Mouse (Mus musculus) embryonic facial prominence, embryonic 13.5 days (tissue): ENCODE measurements around the gene Majin. TPM values are rescaled to one million over a fixed set of nuclear protein-coding genes. Genes with fewer than 3 reads are reported as not detected.

ENCODE experiments used
- ATAC-seq: fragments of 200-750 bp; cut with Nextera tagmentation; 2 replicates; pipeline ENCODE4 v1.8.0; 2017; ENCODE audit warnings: low read depth; ENCODE audit not compliant: insufficient number of reproducible peaks, insufficient read depth, low FRiP score, low TSS enrichment
- H3K27ac ChIP-seq: fragments of 300-500 bp; sonication (generic); 2 replicates; pipeline ENCODE4 v1.5.1; 2015; ENCODE audit warnings: moderate library complexity, mild to moderate bottlenecking, inconsistent platforms
- H3K27me3 ChIP-seq: fragments of 300-500 bp; sonication (generic); 2 replicates; pipeline ENCODE4 v1.6.1; 2015; ENCODE audit warnings: mild to moderate bottlenecking, inconsistent platforms
- H3K36me3 ChIP-seq: fragments of 300-500 bp; sonication (generic); 2 replicates; pipeline ENCODE4 v1.6.1; 2015; ENCODE audit warnings: mild to moderate bottlenecking, inconsistent platforms
- H3K4me1 ChIP-seq: fragments of 300-500 bp; sonication (generic); 2 replicates; pipeline ENCODE4 v1.6.1; 2015; ENCODE audit warnings: inconsistent platforms
- H3K4me2 ChIP-seq: fragments of 300-500 bp; sonication (generic); 2 replicates; pipeline ENCODE4 v1.6.1; 2015; ENCODE audit warnings: moderate library complexity, mild to moderate bottlenecking, inconsistent platforms
- H3K4me3 ChIP-seq: fragments of 300-500 bp; sonication (generic); 2 replicates; pipeline ENCODE4 v1.5.1; 2015; ENCODE audit warnings: mild to moderate bottlenecking, inconsistent platforms
- H3K9ac ChIP-seq: fragments of 300-500 bp; sonication (generic); 2 replicates; pipeline ENCODE4 v1.6.1; 2015; ENCODE audit warnings: mild to moderate bottlenecking, inconsistent platforms
- H3K9me3 ChIP-seq: fragments of 300-500 bp; sonication (generic); 2 replicates; pipeline ENCODE4 v1.6.1; 2016; ENCODE audit warnings: inconsistent platforms
- WGBS: fragments of 180-500 bp; shearing (Covaris S2); methylation state at CpG from one replicate; pipeline ENCODE4 v1.1.7; 2015; ENCODE audit warnings: mixed read lengths; 5-methylcytosine and 5-hydroxymethylcytosine counted together
- polyA plus RNA-seq: library from polyadenylated mRNA; unstranded; fragments of >200 nt; fragmentation: Nextera tagmentation; extraction: Ambion mirVana; gene quantifications from 2 replicates; pipeline ENCODE4 v1.2.1, GENCODE M21; 2015

Majin gene
- polyA plus RNA-seq, 1 experiment from 2014 or later: not detected

DNA sequence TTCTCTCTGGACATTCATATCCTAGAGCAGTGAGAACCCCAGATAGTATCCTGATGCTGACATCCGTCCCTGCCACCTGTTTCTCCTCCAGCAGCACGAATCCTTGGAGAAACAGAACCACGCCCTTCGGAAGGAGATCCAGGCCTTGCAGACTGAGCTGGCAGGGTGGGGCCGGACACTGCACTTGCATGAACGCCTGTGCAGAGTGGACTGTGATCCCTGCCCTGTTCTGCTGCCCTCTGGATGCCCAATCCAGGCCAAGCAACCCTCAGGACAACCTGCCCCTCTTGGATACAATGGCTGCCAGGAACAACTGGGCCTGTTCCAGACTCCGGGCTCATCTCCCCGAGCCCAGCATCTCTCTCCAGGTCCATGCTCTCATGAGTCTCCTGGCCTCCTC lies 13.0 kb upstream of the Majin start:
- H3K27me3 ChIP-seq: no peaks in the 10 kb centered on the region
- no peak overlapping the region for H3K27ac ChIP-seq
- 80% methylated on average over 8 of the region's 8 CpGs for WGBS
- no peak for ATAC-seq
- H3K9me3 ChIP-seq: no peaks in the 10 kb centered on the region
- H3K4me1 ChIP-seq: no peaks in the 10 kb centered on the region
- H3K36me3 ChIP-seq: no peaks in the 10 kb centered on the region
- no peak overlapping the region for H3K9ac ChIP-seq
- H3K4me3 ChIP-seq: no peak overlapping the region
- H3K4me2 ChIP-seq: no peak overlapping the region

DNA sequence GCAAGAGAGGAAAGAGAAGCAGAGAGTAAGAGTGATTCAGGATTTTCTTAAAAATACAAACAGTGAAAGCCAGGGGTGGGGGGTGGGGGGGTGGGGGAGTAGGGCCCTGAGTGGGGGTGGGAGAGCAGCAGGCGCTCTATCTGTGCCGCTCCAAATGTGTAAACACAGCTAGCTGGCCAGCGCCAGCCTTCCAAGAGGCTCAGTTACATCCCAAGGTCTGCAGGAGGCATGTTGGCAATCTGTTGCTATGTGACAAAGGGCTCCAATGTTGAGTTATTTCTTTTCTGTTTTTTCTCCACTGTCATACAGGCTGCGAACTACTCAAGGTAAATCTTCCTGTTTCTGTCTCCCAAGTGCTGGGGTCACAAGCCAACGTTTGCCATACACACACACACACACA lies 9.4 kb upstream of the Majin start:
- no peak for ATAC-seq
- H3K27ac ChIP-seq: no peak overlapping the region
- H3K4me3 ChIP-seq: no peak overlapping the region
- H3K4me2 ChIP-seq: no peak overlapping the region
- no peaks in the 10 kb centered on the region for H3K4me1 ChIP-seq
- H3K36me3 ChIP-seq: no peaks in the 10 kb centered on the region
- no peaks in the 10 kb centered on the region for H3K9me3 ChIP-seq
- H3K27me3 ChIP-seq: no peaks in the 10 kb centered on the region
- WGBS: 40% methylated on average over 5 of the region's 5 CpGs
- no peak overlapping the region for H3K9ac ChIP-seq

DNA sequence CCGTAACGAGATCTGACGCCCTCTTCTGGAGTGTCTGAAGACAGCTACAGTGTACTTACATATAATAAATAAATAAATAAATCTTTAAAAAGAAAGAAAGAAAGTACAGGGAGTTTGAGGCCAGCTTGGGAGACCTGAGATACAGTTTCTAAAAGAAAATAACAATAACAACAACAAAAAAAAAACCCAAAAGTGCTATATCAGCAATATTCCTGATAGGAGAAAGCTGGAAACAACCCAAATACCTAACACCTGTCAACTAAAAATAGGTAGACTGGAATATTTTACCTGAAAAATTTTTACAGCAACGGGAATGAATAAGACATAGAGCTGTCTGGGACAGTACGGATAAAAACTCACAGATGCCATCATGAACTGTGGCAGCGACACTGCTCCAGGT lies 5.4 kb upstream of the Majin start:
- H3K27me3 ChIP-seq: no peaks in the 10 kb centered on the region
- H3K27ac ChIP-seq: no peak overlapping the region
- no peak for ATAC-seq
- no peak overlapping the region for H3K4me2 ChIP-seq
- no peak overlapping the region for H3K4me3 ChIP-seq
- H3K9me3 ChIP-seq: no peaks in the 10 kb centered on the region
- no peaks in the 10 kb centered on the region for H3K4me1 ChIP-seq
- H3K9ac ChIP-seq: no peak overlapping the region
- no peaks in the 10 kb centered on the region for H3K36me3 ChIP-seq
- 85% methylated on average over 6 of the region's 6 CpGs for WGBS

DNA sequence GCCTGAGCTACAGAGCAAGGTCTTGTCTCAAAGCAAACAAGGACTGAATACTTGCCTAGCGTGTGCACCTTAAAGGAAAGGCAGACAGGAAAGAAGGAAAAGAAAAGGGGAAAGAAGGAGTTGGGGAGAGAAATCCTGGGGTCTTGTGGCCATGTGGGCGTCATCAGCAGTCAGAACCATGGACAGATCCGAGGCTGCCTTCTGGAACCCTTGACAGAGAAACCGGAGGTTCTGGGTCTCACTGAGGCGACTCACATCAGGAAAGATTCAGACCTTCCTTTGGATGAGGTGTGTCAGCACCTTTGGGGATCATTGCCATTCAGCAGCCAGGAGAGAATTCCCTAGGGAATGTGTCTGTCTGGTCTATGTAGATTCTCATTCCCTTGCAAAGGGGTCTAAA lies 2.6 kb upstream of the Majin start:
- Histone ChIP-seq H3K4me1 (no peaks in the 10 kb centered on the region), H3K9ac (no peak overlapping the region), H3K4me2 (no peak overlapping the region), H3K27ac (no peak overlapping the region), H3K9me3 (no peaks in the 10 kb centered on the region), H3K36me3 (no peaks in the 10 kb centered on the region), H3K4me3 (no peak overlapping the region), H3K27me3 (no peaks in the 10 kb centered on the region)
- ATAC-seq: no peak
- 16% methylated on average over 5 of the region's 5 CpGs for WGBS

DNA sequence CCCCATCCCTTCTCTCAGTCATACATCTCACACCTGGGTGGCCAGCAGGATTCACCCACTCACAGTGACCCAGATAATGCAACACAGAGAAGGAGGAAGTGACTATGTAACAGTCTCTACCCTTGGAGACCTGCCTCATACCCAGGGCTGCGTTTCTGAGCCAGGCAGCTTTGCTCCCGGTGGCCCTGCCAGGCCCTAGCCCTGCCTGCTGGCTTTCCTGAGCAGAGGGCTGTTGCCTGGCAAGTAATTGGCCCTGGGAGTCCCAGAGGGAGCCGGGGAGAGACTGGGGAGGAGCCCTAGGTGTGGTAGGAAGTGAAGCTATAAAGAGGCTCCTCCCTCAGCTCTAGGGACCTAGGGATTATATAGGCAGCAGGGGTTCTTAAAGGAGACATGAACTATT lies 1.7 kb upstream of the Majin start:
- Histone ChIP-seq H3K9me3 (no peaks in the 10 kb centered on the region), H3K4me3 (no peak overlapping the region), H3K4me2 (no peak overlapping the region), H3K9ac (no peak overlapping the region), H3K27me3 (no peaks in the 10 kb centered on the region), H3K36me3 (no peaks in the 10 kb centered on the region), H3K4me1 (no peaks in the 10 kb centered on the region), H3K27ac (no peak overlapping the region)
- no peak for ATAC-seq
- WGBS: 11% methylated on average over 3 of the region's 3 CpGs

DNA sequence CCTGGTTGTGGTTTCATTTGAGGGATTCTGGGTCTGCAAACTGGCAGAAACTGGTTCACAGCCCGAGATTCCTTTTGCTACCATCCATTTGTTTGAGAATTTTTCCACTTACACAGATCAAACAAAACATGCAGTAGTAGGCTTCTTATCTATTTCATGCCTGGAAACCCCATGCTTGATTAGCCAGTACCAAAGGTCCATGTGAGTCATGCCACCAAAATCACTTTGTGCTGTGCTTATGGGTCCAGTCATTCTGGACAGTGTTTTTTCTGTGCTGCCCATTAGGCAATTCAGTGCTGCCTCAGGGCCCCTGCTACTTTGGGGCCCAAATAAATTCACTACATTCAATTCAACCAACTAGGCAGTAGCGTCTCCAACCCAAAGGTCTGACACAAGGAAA lies 20.1 kb downstream of the Majin start:
- Histone ChIP-seq H3K27ac (no peak overlapping the region), H3K4me2 (no peak overlapping the region), H3K36me3 (no peaks in the 10 kb centered on the region), H3K27me3 (no peaks in the 10 kb centered on the region), H3K4me3 (no peak overlapping the region), H3K9ac (no peak overlapping the region), H3K9me3 (no peaks in the 10 kb centered on the region), H3K4me1 (no peaks in the 10 kb centered on the region)
- 76% methylated on average over 2 of the region's 2 CpGs for WGBS
- no peak for ATAC-seq

DNA sequence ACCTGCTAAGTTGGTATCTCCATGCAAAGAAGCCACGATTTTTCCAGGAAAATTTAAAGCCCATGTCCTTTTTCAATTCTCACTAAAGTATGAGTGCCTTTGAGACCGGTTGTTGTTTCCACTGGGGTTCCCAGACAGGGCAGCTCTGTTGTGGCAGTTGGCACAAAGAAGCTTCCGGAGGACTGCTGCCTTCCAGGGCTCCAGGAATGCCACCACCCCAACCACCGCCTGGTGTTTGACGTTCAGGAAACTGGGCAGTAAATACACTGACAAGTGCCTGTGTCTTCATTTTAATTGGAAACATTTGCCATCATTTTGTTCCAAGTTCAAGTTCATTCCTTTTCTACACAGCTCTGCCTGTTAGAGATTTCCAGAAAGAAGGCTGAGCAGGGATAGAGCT lies 22.5 kb downstream of the Majin start:
- H3K4me3 ChIP-seq: no peak overlapping the region
- H3K4me1 ChIP-seq: no peaks in the 10 kb centered on the region
- no peaks in the 10 kb centered on the region for H3K27me3 ChIP-seq
- no peak for ATAC-seq
- H3K27ac ChIP-seq: 0 out of 2 replicates have a peak overlapping the region, but pooled peaks have one; percentile 13
- 47% methylated on average over 5 of the region's 5 CpGs for WGBS
- H3K9me3 ChIP-seq: no peaks in the 10 kb centered on the region
- no peak overlapping the region for H3K9ac ChIP-seq
- H3K4me2 ChIP-seq: no peak overlapping the region
- no peaks in the 10 kb centered on the region for H3K36me3 ChIP-seq

DNA sequence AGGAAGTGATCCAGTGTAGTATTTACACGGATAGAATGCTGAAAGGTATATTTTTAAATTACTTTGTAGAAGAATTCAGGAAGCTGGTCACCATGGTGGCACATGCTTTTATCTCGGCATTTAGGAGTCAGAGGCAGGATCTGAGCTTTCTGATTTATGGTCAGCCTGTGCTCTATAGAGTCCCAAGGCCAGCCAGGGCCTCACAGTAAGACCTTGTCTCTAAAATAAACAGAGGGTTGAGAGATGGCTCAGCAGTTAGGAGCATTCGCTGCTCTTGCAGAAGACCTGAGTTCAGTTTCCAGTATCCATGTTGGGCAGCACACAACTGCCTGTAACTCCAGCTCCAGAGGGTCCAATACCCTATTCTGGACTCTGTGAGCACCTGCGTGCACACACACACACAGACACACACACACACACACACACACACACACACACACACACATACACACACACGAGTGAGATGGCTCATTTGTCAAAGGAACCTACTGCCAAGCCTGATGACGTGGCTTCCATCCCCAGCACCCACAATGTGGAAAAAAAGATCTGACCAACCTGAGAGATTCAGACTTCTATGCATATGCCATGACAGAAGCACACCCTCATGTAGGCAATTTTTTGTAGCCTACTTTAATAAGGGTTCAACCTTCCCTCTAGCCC lies 32.0 kb downstream of the Majin start:
- H3K9me3 ChIP-seq: no peaks in the 10 kb centered on the region
- no peak overlapping the region for H3K4me3 ChIP-seq
- 0 out of 2 replicates have a peak, but pooled peaks cover 4% of the 10 kb centered on the region for H3K4me1 ChIP-seq
- no peaks in the 10 kb centered on the region for H3K36me3 ChIP-seq
- 79% methylated on average over 6 of the region's 6 CpGs for WGBS
- no peak overlapping the region for H3K4me2 ChIP-seq
- no peaks in the 10 kb centered on the region for H3K27me3 ChIP-seq
- H3K9ac ChIP-seq: no peak overlapping the region
- H3K27ac ChIP-seq: no peak overlapping the region
- no peak for ATAC-seq

DNA sequence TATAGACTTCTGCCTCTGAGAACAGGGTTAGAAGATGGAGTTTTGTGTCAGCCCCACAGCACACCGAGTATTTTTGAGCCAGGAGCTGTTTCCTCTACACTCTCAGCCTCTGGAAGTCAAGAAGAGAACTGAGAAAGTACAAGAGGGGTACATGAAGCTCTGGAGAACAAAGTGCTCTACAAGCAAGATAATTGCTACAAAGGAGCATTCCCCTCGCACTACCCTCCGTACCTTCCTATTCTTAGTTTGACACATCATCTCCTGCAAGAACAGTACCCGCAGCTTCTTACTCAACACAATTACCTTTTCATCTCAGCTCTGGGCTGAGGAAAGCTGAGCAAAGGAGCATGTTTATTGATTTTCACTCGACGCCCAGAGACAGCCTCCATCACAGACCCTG lies 34.4 kb downstream of the Majin start:
- ATAC-seq: no peak
- WGBS: 64% methylated on average over 6 of the region's 6 CpGs
- Histone ChIP-seq H3K9ac (no peak overlapping the region), H3K9me3 (no peaks in the 10 kb centered on the region), H3K4me3 (no peak overlapping the region), H3K4me2 (no peak overlapping the region), H3K4me1 (peaks cover 10% of the 10 kb centered on the region; the same call in 1 of the 2 replicates), H3K27me3 (no peaks in the 10 kb centered on the region), H3K36me3 (no peaks in the 10 kb centered on the region), H3K27ac (no peak overlapping the region)

DNA sequence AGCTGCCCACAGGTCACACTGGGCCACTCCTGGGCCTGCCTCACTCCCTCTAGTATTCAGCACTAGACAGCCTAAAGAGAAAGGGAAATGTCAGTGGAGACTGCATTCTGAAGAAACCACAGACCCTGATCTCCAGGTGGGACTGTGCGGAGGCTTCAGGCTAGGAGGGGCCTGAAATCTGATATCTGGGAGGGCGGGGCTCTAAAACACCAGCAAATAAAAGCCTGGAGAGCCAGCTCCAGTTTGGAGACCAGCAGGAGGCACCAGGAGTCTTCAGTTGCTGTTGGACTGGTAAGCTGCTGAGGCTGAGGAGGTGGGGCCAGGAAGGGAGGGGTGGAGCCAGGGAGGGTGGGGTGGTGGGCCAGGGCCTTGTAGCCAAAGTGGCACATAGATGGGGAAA lies 41.9 kb downstream of the Majin start, which contains the start of gene Gpha2:
Gene Gpha2 (plus strand): TSS at position 246 of the 400 bp plus-strand sequence.
- Histone ChIP-seq H3K36me3 (peaks cover 41% of the 10 kb centered on the region), H3K9ac (0 out of 2 replicates have a peak within 1 kb of the TSS, but pooled peaks have one; percentile 22), H3K9me3 (no peaks in the 10 kb centered on the region), H3K4me3 (no peak within 1 kb of the TSS), H3K4me2 (no peak within 1 kb of the TSS), H3K4me1 (peaks cover 25% of the 10 kb centered on the region), H3K27ac (peak within 1 kb of the TSS; percentile 40; the same call in 1 of the 2 replicates), H3K27me3 (no peaks in the 10 kb centered on the region)
- WGBS: 5% methylated on average over 2 of the region's 2 CpGs
- ATAC-seq: no peak

DNA sequence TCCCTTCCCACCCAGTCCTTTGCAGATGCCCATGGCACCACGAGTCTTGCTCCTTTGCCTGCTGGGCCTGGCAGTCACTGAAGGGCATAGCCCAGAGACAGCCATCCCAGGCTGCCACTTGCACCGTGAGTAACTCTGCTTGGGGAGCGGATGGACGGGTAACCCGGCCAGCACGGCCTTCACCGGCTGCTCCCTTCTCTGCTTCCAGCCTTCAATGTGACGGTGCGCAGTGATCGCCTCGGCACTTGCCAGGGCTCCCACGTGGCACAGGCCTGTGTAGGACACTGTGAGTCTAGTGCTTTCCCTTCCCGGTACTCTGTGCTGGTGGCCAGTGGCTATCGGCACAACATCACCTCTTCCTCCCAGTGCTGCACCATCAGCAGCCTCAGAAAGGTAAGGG lies 42.6 kb downstream of the Majin start:
- WGBS: 91% methylated on average over 14 of the region's 14 CpGs
- H3K36me3 ChIP-seq: peaks cover 47% of the 10 kb centered on the region

DNA sequence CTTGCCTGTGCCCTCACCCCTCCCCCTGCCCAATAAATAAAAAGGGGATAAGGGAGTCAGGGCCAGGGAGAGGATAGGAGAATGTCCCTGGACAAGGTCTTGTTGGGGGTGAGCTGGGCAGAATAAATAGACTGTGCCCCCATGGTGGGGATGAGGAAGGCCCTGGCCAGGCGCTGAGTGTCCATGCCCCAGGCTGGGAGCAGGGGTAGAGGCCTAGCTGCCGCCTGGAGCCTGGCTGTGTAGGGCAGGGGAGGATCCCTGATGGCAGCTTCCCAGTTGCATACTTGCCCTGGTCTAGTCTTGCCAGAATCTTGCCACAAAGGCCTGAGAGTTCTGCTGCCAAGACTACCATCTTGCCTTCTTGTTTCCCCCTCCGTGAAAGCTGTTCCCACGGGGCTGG lies 43.7 kb downstream of the Majin start:
- no peak overlapping the region for H3K9ac ChIP-seq
- no peak overlapping the region for H3K4me3 ChIP-seq
- 86% methylated on average over 4 of the region's 4 CpGs for WGBS
- peaks cover 57% of the 10 kb centered on the region for H3K36me3 ChIP-seq
- peaks cover 25% of the 10 kb centered on the region for H3K4me1 ChIP-seq
- H3K4me2 ChIP-seq: no peak overlapping the region
- H3K27ac ChIP-seq: no peak overlapping the region
- ATAC-seq: no peak
- no peaks in the 10 kb centered on the region for H3K9me3 ChIP-seq
- no peaks in the 10 kb centered on the region for H3K27me3 ChIP-seq

More for the DNA sequence above, 42.6 kb downstream of the Majin start:
- Histone ChIP-seq H3K27ac (no peak overlapping the region), H3K4me1 (peaks cover 25% of the 10 kb centered on the region), H3K4me2 (no peak overlapping the region), H3K9me3 (no peaks in the 10 kb centered on the region), H3K4me3 (no peak overlapping the region), H3K27me3 (no peaks in the 10 kb centered on the region), H3K9ac (0 out of 2 replicates have a peak overlapping the region, but pooled peaks have one; percentile 22)
- no peak for ATAC-seq
